Mouse (Mus musculus): Measurements from ENCODE around the gene Ankrd13d. TPM values are rescaled to one million over a fixed set of nuclear protein-coding genes. Genes with fewer than 3 reads are reported as not detected.

Ankrd13d gene
- total RNA-seq, 2 experiments from 2014 or later = 68.7 to 75.0 TPM

GRCm38 (mm10) chr19:4300852-4301734 lies 18.2 kb upstream of the Ankrd13d start:
- Histone ChIP-seq H3K4me3 (peak overlapping the region; percentile 4; the same call in 1 of the 2 replicates), H3K27ac (peak overlapping the region; percentile 85)
- no peak for TF ChIP-seq CTCF (IDR thresholded peaks at IDR 0.05)
- DNase-seq (ENCODE audit: extremely low spot score in 1 of 2, low spot score in 2 of 2) = no peak
- intact Hi-C loops (cut with DNase I) = no loop called here

- Histone ChIP-seq H3K4me3 (no peak overlapping the region), H3K27ac (peak overlapping the region; percentile 47; the same call in 1 of the 2 replicates)
- intact Hi-C loops (cut with DNase I) = no loop called here
- DNase-seq (ENCODE audit: extremely low spot score in 1 of 2, low spot score in 2 of 2) = no peak
- TF ChIP-seq CTCF (IDR thresholded peaks at IDR 0.05) = no peak
Observed at GRCm38 (mm10) chr19:4300271-4300704, 17.4 kb upstream of the Ankrd13d start.

GRCm38 (mm10) chr19:4299574-4300270 lies 16.8 kb upstream of the Ankrd13d start:
- Histone ChIP-seq H3K27ac (peak overlapping the region; percentile 47; the same call in 1 of the 2 replicates), H3K4me3 (no peak overlapping the region)
- DNase-seq (ENCODE audit: extremely low spot score in 1 of 2, low spot score in 2 of 2) = no peak
- TF ChIP-seq CTCF (IDR thresholded peaks at IDR 0.05) = no peak
- intact Hi-C loops (cut with DNase I) = no loop called here

- intact Hi-C loops (cut with DNase I) = no loop called here
- no peak for DNase-seq (ENCODE audit: extremely low spot score in 1 of 2, low spot score in 2 of 2)
- no peak for TF ChIP-seq CTCF (IDR thresholded peaks at IDR 0.05)
- H3K27ac ChIP-seq = 0 out of 2 replicates have a peak overlapping the region, but pooled peaks have one; percentile 3
- H3K4me3 ChIP-seq = no peak overlapping the region
Observed at GRCm38 (mm10) chr19:4299126-4299525, 16.2 kb upstream of the Ankrd13d start.

- DNase-seq (ENCODE audit: extremely low spot score in 1 of 2, low spot score in 2 of 2) = no peak
- no peak; the same call in 1 of the 2 replicates for TF ChIP-seq CTCF (IDR thresholded peaks at IDR 0.05)
- no peak overlapping the region for H3K4me3 ChIP-seq
- intact Hi-C loops (cut with DNase I) = no loop called here
- H3K27ac ChIP-seq = 0 out of 2 replicates have a peak overlapping the region, but pooled peaks have one; percentile 3
Observed at GRCm38 (mm10) chr19:4298322-4299121, 15.6 kb upstream of the Ankrd13d start.

GRCm38 (mm10) chr19:4297851-4298250 lies 14.9 kb upstream of the Ankrd13d start:
- DNase-seq (ENCODE audit: extremely low spot score in 1 of 2, low spot score in 2 of 2) = no peak
- peak; percentile 13 for TF ChIP-seq CTCF (IDR thresholded peaks at IDR 0.05)
- intact Hi-C loops (cut with DNase I) = no loop called here
- Histone ChIP-seq H3K27ac (no peak overlapping the region), H3K4me3 (no peak overlapping the region)

GRCm38 (mm10) chr19:4296611-4297010 lies 13.7 kb upstream of the Ankrd13d start:
- H3K4me3 ChIP-seq = no peak overlapping the region
- TF ChIP-seq CTCF (IDR thresholded peaks at IDR 0.05) = no peak
- no peak for DNase-seq (ENCODE audit: extremely low spot score in 1 of 2, low spot score in 2 of 2)
- no peak overlapping the region for H3K27ac ChIP-seq
- intact Hi-C loops (cut with DNase I) = no loop called here

GRCm38 (mm10) chr19:4295391-4295790 lies 12.5 kb upstream of the Ankrd13d start:
- TF ChIP-seq CTCF (IDR thresholded peaks at IDR 0.05) = no peak
- Histone ChIP-seq H3K27ac (no peak overlapping the region), H3K4me3 (no peak overlapping the region)
- DNase-seq (ENCODE audit: extremely low spot score in 1 of 2, low spot score in 2 of 2) = no peak
- intact Hi-C loops (cut with DNase I) = no loop called here

- DNase-seq (ENCODE audit: extremely low spot score in 1 of 2, low spot score in 2 of 2) = no peak
- 0 out of 2 replicates have a peak overlapping the region, but pooled peaks have one; percentile 8 for H3K27ac ChIP-seq
- TF ChIP-seq CTCF (IDR thresholded peaks at IDR 0.05) = no peak; the same call in 1 of the 2 replicates
- H3K4me3 ChIP-seq = no peak overlapping the region
- intact Hi-C loops (cut with DNase I) = no loop called here
Observed at GRCm38 (mm10) chr19:4294381-4295097, 11.6 kb upstream of the Ankrd13d start.

GRCm38 (mm10) chr19:4291161-4291560 lies 8.2 kb upstream of the Ankrd13d start:
- Histone ChIP-seq H3K27ac (no peak overlapping the region), H3K4me3 (no peak overlapping the region)
- intact Hi-C loops (cut with DNase I) = no loop called here
- no peak for DNase-seq (ENCODE audit: extremely low spot score in 1 of 2, low spot score in 2 of 2)
- TF ChIP-seq CTCF (IDR thresholded peaks at IDR 0.05) = no peak

- H3K4me3 ChIP-seq = no peak overlapping the region
- intact Hi-C loops (cut with DNase I) = no loop called here
- TF ChIP-seq CTCF (IDR thresholded peaks at IDR 0.05) = no peak
- no peak overlapping the region for H3K27ac ChIP-seq
- DNase-seq (ENCODE audit: extremely low spot score in 1 of 2, low spot score in 2 of 2) = no peak
Observed at GRCm38 (mm10) chr19:4290749-4291148, 7.8 kb upstream of the Ankrd13d start.

Measured in left cerebral cortex, adult 2 months (tissue).